Mouse (Mus musculus) adrenal gland, adult 18-20 months (tissue): Measurements from ENCODE around the gene Def6. TPM values are rescaled to one million over a fixed set of nuclear protein-coding genes. Genes with fewer than 3 reads are reported as not detected.

Experiments
- DNase-seq, 2 experiments: peaks; one replicate each; pipeline ENCODE4 v3.0.0; 2021 to 2022; ENCODE audit warnings: low spot score in 2 of 2
- long read RNA-seq, 2 experiments: library from polyadenylated mRNA; stranded (forward); transcript quantifications; one replicate each; pipeline ENCODE4 v2.0.0; 2021
- total RNA-seq, 2 experiments: library from RNA; stranded (reverse); gene quantifications; 1 replicate in 1 of 2; 2 replicates in 1 of 2; pipeline ENCODE4 v1.2.3; 2021

Gene Def6
- 1 to 10 TPM; 1.2 to 1.3 TPM for total RNA-seq
- long read RNA-seq, experiment 1, transcript Def6-201 (11 exons, 2,277 nt): major isoform, 6 of 6 reads
- long read RNA-seq, experiment 1, partial matches to known transcripts: 0 of 6 reads
- long read RNA-seq, experiment 1, other reads (novel, unspliced or antisense): 0 of 6 reads
- long read RNA-seq, experiment 2, transcript Def6-201 (11 exons, 2,277 nt): major isoform, 9 of 11 reads
- long read RNA-seq, experiment 2, partial matches to known transcripts: 0 of 11 reads
- long read RNA-seq, experiment 2, other reads (novel, unspliced or antisense): 2 of 11 reads

GRCm38 (mm10) chr17:28207591-28208313 is at the start of gene Def6:
Gene Def6, plus strand, starts transcription at chr17:28207778.
- peak; percentile 47 to 60 for DNase-seq

GRCm38 (mm10) chr17:28160361-28160760 is 47.2 kb upstream of the Def6 start:
- DNase-seq: no peak

GRCm38 (mm10) chr17:28161310-28161881 is 46.2 kb upstream of the Def6 start:
- DNase-seq: no peak

- peak; percentile 82 to 83 for DNase-seq
Observed at GRCm38 (mm10) chr17:28163666-28164065, 43.9 kb upstream of the Def6 start.

DNA sequence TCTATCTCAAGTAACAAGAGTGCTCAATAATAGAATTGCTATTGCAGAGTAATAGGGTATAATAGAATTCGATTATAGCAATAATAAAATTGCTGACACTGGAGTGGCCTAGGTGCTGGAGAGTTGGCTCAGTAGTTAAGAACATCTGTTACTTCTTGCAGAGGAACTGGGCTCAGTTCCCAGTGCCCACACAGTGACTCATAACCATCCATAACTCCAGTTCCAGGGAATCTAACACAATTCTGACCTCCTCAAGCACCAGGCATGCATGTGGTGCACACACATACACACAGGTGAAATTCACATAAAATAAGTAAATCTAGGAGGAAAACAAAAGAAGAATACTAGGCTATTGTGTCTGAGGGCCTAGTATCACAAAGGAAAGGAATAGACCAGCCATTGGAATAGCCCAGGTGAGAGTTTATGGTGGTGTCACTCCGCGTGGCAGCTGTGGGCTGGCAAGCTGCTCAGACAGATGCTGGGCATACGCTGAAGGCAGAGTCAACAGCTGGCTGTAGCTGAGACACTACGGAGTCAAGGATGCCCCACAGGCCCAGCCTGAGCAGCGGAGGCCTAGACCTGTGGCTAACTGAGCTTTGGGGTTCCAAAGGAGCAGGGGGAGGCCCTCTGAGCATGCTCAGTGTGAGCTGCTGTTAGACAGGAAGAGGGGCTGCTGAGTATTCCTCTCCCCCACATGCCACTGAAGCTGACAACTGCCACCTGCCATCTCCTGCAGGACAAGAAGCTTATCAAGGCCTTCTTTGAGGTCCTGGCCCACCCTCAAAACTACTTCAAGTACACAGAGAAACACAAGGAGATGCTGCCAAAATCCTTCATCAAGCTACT is 36.9 kb upstream of the Def6 start:
- no peak for DNase-seq

GRCm38 (mm10) chr17:28172690-28173089 is 34.9 kb upstream of the Def6 start:
- no peak for DNase-seq

DNA sequence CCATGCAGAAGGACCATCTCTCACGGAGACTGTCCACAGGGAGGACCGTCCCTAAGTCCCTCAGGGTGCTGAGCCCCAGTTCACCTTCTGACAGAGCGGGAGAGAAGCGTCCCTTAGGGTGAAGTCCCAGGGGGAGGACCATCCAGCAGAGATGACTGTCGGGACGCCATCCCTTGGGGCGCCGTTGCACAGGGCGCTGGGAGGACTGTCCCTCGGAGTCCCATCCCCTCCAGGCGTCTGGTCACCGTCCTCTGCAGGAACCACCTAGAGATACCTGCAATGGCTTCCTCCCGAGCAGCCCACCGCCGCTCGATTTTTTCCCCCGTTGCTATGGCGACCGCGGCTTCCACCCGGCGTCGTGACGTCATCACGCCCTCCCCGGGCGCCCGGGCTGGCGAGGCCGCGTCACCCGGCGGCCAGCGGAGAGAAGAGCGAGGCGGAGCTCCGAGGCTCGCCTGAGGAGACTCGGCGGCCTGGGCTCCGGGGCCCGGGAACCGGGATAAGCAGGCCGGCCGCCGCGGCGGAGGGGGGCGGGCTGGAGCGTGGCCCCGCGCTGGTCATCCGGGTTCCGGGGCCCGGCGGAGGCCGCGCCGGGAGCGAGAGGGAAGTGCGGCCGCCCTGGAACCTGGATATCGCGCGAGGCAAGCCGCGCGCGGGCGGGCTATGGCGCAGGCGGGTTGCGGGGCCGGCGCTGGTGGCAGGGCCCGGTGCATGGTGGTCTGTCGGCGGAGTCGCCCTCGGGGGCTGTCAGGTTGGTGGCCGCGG is 30.6 kb upstream of the Def6 start, which contains the start of gene Zfp523:
Zfp523 (plus strand) TSS at position 355 of the 765 bp plus-strand sequence.
- peak; percentile 89 to 90 for DNase-seq

DNA sequence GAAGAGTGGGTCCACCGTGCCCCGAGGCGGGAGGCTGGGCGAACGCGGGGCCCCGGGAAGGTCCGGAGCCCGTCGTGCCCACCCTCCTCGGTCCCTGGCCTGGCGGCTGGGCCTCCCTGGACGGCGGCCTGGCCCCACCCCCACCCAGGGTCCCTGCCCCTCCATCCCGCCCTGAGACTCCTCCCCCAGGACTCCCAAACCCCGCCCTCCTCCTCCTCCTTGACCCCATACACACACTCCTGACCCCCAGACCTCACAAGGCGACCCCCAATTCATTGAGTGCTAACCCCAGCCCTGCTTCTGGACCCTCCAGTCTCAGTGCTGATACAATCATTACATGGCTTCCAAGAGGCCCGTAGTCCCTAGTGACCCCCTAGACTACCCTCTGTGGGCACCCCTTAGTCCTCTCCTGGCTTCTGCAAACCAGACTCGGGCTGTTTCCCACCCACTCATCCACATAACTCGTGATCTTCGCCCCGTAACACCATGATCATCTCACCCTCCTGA is 30.0 kb upstream of the Def6 start:
- no peak for DNase-seq

- DNase-seq: no peak
Observed at GRCm38 (mm10) chr17:28180331-28180730, 27.2 kb upstream of the Def6 start.

- DNase-seq: no peak
Observed at GRCm38 (mm10) chr17:28180783-28181544, 26.6 kb upstream of the Def6 start.

DNA sequence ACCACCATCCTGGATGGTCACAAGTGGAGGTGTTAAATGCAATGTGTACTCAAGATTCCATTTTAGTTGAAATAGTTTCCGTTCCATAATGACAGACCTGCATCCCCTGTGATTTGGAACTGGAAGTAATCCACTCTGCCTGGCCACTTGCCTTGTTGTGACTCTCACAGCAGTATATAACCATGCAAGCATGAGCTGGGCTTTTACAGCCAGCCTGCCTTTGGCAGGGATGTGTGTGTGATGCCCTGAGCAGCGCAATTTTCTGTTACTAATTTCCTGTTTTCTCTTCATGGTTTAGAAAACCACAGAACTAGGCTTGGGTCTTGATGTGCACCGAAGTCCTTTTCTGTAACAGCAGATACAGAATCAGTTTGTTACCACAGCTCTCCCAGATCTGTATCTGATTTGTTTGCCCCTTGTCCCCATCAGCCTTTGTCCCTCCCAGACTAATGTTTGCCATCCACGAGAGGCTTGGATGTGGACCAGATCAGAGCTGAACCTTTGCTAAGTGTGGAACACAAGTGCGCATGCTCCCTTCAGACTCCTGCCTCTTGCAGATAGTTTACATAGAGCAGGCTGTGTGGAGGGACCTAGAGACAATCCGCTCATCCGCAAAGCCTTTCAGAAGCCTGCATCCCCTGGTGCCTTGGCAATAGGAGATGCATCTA is 22.5 kb upstream of the Def6 start:
- DNase-seq: no peak

DNA sequence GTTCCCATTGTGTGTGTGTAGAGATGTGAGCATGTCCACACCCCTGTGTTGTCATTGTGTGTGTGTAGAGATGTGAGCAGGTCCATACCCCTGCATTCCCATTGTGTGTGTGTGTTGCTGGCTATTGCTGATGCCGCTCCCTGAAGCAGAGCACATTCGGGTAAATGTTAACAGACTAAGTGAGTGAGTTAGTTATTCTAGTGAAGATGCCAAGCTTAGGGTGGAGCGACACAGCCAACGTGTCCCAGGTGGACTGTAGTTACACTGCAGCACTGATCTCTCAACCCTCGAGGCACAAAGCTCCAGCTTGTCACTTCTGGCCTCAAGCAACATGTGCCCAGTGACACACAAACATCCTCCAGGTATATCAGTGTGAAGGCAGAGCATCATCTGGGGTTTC is 19.3 kb upstream of the Def6 start:
- no peak for DNase-seq

GRCm38 (mm10) chr17:28192754-28193153 is 14.8 kb upstream of the Def6 start:
- DNase-seq: no peak

DNA sequence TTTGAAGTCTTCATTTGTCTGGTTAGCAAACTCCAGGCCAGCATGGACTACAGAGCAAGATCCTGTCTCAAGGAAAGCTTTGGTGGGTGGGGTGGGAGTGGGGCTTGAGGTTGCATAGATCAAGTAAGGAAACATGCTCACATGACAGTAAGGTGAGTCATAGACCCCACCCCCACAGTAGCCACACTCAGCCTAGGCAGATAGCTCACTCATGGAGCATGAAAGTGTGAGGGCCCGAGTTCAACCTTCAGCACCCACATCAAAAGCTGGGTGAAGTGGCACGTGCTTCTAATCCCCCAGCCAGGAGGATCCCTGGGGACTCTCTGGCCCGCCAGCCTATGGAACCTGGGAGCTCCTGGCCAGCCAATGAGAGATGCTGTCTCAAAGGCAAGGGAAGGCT is 14.0 kb upstream of the Def6 start:
- DNase-seq: no peak

- no peak for DNase-seq
Observed at GRCm38 (mm10) chr17:28195033-28195432, 12.5 kb upstream of the Def6 start.

- no peak for DNase-seq
Observed at GRCm38 (mm10) chr17:28197646-28198045, 9.9 kb upstream of the Def6 start.

GRCm38 (mm10) chr17:28201982-28202381 is 5.6 kb upstream of the Def6 start:
- DNase-seq: no peak

DNA sequence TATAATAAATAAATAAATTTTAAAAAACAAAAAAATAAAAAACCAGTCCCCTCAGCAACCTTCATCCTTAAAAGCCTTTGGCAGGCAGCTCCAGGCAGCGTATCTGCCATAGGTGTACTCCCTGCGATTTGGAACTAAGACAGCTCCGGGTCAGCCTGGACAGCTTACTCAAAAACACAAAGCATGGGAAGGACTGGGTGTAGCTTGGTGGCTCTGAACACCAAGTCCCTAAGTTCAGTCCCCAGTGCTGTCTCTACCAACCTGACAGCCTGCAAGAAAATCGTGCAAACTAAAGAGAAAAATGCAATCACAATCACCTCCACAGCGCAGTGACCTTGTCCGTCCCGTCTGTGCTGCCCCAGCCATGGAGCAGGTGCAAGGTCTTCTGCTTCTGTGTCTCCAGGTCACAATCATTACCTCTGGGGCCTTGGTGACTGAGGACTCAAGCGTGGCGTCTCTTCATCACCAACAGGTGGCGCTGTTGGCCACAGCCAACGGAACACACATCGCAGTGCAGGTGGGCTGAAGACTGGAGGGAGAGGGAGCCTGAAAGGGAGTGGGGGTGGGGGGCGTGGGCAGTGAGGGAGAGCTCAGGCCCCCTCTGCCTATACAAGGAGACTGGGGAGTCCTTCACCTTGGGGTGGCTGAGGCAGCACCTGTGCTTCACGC is 3.4 kb upstream of the Def6 start:
- DNase-seq: peak; percentile 43 to 55
